Mouse (Mus musculus) embryonic facial prominence, embryonic 15.5 days (tissue): Measurements from ENCODE around the gene Zfp385b. TPM values are rescaled to one million over a fixed set of nuclear protein-coding genes. Genes with fewer than 3 reads are reported as not detected.

ENCODE experiments used
- ATAC-seq: fragments of 200-750 bp; cut with Nextera tagmentation; 2 replicates; pipeline ENCODE4 v1.8.0; 2017; ENCODE audit warnings: low read depth, moderate TSS enrichment; ENCODE audit not compliant: insufficient number of reproducible peaks, low FRiP score, low TSS enrichment
- H3K27ac ChIP-seq: fragments of 300-500 bp; sonication (generic); replicated peaks from 2 replicates; pipeline ENCODE4 v1.5.1; 2015; ENCODE audit warnings: mild to moderate bottlenecking, inconsistent platforms
- H3K27me3 ChIP-seq: fragments of 300-500 bp; sonication (generic); 2 replicates; pipeline ENCODE4 v1.6.1; 2015; ENCODE audit warnings: inconsistent platforms
- H3K36me3 ChIP-seq: fragments of 300-500 bp; sonication (generic); 2 replicates; pipeline ENCODE4 v1.6.1; 2015; ENCODE audit warnings: mild to moderate bottlenecking, inconsistent platforms
- H3K4me1 ChIP-seq: fragments of 300-500 bp; sonication (generic); 2 replicates; pipeline ENCODE4 v1.6.1; 2015; ENCODE audit warnings: inconsistent platforms
- H3K4me2 ChIP-seq: fragments of 300-500 bp; sonication (generic); replicated peaks from 2 replicates; pipeline ENCODE4 v1.6.1; 2015; ENCODE audit warnings: mild to moderate bottlenecking, inconsistent platforms
- H3K4me3 ChIP-seq: fragments of 300-500 bp; sonication (generic); replicated peaks from 2 replicates; pipeline ENCODE4 v1.5.1; 2015; ENCODE audit warnings: mild to moderate bottlenecking, inconsistent platforms
- H3K9ac ChIP-seq: fragments of 300-500 bp; sonication (generic); 2 replicates; pipeline ENCODE4 v1.6.1; 2015; ENCODE audit warnings: inconsistent platforms
- H3K9me3 ChIP-seq: fragments of 300-500 bp; sonication (generic); replicated peaks from 2 replicates; pipeline ENCODE4 v1.6.1; 2016; ENCODE audit warnings: inconsistent platforms
- WGBS: fragments of 180-500 bp; shearing (Covaris S2); methylation state at CpG from one replicate; pipeline ENCODE4 v1.1.7; 2015; 5-methylcytosine and 5-hydroxymethylcytosine counted together
- polyA plus RNA-seq: library from polyadenylated mRNA; unstranded; fragments of >200 nt; fragmentation: Nextera tagmentation; extraction: Ambion mirVana; gene quantifications from 2 replicates; pipeline ENCODE4 v1.2.1, GENCODE M21; 2015

Gene Zfp385b
- polyA plus RNA-seq, 1 experiment from 2014 or later = 11.0 TPM

- Histone ChIP-seq H3K4me2 (peak overlapping the region; percentile 52), H3K9me3 (no peaks in the 10 kb centered on the region), H3K27ac (0 out of 2 replicates have a peak overlapping the region, but pooled peaks have one; percentile 1), H3K9ac (no peak overlapping the region), H3K27me3 (no peaks in the 10 kb centered on the region), H3K4me3 (peak overlapping the region; percentile 33), H3K36me3 (no peaks in the 10 kb centered on the region), H3K4me1 (no peaks in the 10 kb centered on the region)
- ATAC-seq = no peak
- WGBS = 27% methylated on average over 19 of the region's 19 CpGs
Measured at GRCm38 (mm10) chr2:77703080-77703479, 116.4 kb downstream of the Zfp385b start.

- WGBS = 66% methylated on average over 8 of the region's 8 CpGs
- Histone ChIP-seq H3K4me1 (no peaks in the 10 kb centered on the region; the same call in 1 of the 2 replicates), H3K9ac (no peak overlapping the region), H3K4me2 (no peak overlapping the region), H3K27ac (no peak overlapping the region), H3K27me3 (no peaks in the 10 kb centered on the region), H3K9me3 (no peaks in the 10 kb centered on the region), H3K4me3 (no peak overlapping the region), H3K36me3 (no peaks in the 10 kb centered on the region)
- no peak for ATAC-seq
Measured at GRCm38 (mm10) chr2:77691174-77691573, 128.3 kb downstream of the Zfp385b start.

GRCm38 (mm10) chr2:77690316-77690715 is 129.1 kb downstream of the Zfp385b start:
- no peaks in the 10 kb centered on the region; the same call in 1 of the 2 replicates for H3K4me1 ChIP-seq
- H3K27me3 ChIP-seq = no peaks in the 10 kb centered on the region
- H3K9ac ChIP-seq = no peak overlapping the region
- ATAC-seq = no peak
- H3K4me2 ChIP-seq = no peak overlapping the region
- WGBS = 77% methylated on average over 8 of the region's 8 CpGs
- no peak overlapping the region for H3K27ac ChIP-seq
- no peaks in the 10 kb centered on the region for H3K9me3 ChIP-seq
- H3K36me3 ChIP-seq = no peaks in the 10 kb centered on the region
- no peak overlapping the region for H3K4me3 ChIP-seq

GRCm38 (mm10) chr2:77688651-77689050 is 130.8 kb downstream of the Zfp385b start:
- Histone ChIP-seq H3K4me2 (no peak overlapping the region), H3K9me3 (no peaks in the 10 kb centered on the region), H3K27ac (no peak overlapping the region), H3K27me3 (no peaks in the 10 kb centered on the region), H3K4me1 (no peaks in the 10 kb centered on the region; the same call in 1 of the 2 replicates), H3K4me3 (no peak overlapping the region), H3K9ac (no peak overlapping the region), H3K36me3 (no peaks in the 10 kb centered on the region)
- ATAC-seq = no peak
- WGBS = 90% methylated on average over 4 of the region's 4 CpGs

- no peak overlapping the region for H3K4me3 ChIP-seq
- ATAC-seq = no peak
- 82% methylated on average over 3 of the region's 3 CpGs for WGBS
- H3K27me3 ChIP-seq = no peaks in the 10 kb centered on the region
- no peaks in the 10 kb centered on the region for H3K9me3 ChIP-seq
- no peak overlapping the region for H3K27ac ChIP-seq
- no peak overlapping the region for H3K9ac ChIP-seq
- H3K4me2 ChIP-seq = no peak overlapping the region
- H3K4me1 ChIP-seq = no peaks in the 10 kb centered on the region
- H3K36me3 ChIP-seq = no peaks in the 10 kb centered on the region
Measured at GRCm38 (mm10) chr2:77684088-77684487, 135.4 kb downstream of the Zfp385b start.

- Histone ChIP-seq H3K4me2 (no peak overlapping the region), H3K9ac (no peak overlapping the region), H3K27me3 (no peaks in the 10 kb centered on the region), H3K9me3 (no peaks in the 10 kb centered on the region), H3K4me1 (no peaks in the 10 kb centered on the region), H3K27ac (no peak overlapping the region), H3K36me3 (no peaks in the 10 kb centered on the region), H3K4me3 (no peak overlapping the region)
- 83% methylated on average over 5 of the region's 5 CpGs for WGBS
- ATAC-seq = no peak
Measured at GRCm38 (mm10) chr2:77682205-77682604, 137.2 kb downstream of the Zfp385b start.

GRCm38 (mm10) chr2:77681741-77682140 is 137.7 kb downstream of the Zfp385b start:
- H3K4me3 ChIP-seq = no peak overlapping the region
- WGBS = 73% methylated on average over 5 of the region's 5 CpGs
- H3K9me3 ChIP-seq = no peaks in the 10 kb centered on the region

GRCm38 (mm10) chr2:77673770-77674169 is 145.7 kb downstream of the Zfp385b start:
- no peak for ATAC-seq
- H3K27me3 ChIP-seq = no peaks in the 10 kb centered on the region
- H3K4me1 ChIP-seq = no peaks in the 10 kb centered on the region
- H3K27ac ChIP-seq = no peak overlapping the region
- H3K9me3 ChIP-seq = no peaks in the 10 kb centered on the region
- no peak overlapping the region for H3K9ac ChIP-seq
- H3K36me3 ChIP-seq = no peaks in the 10 kb centered on the region
- no peak overlapping the region for H3K4me2 ChIP-seq
- no peak overlapping the region for H3K4me3 ChIP-seq
- WGBS = 88% methylated on average over 10 of the region's 10 CpGs

More at GRCm38 (mm10) chr2:77681741-77682140, 137.7 kb downstream of the Zfp385b start:
- Histone ChIP-seq H3K4me2 (no peak overlapping the region), H3K27ac (no peak overlapping the region), H3K9ac (no peak overlapping the region), H3K27me3 (no peaks in the 10 kb centered on the region), H3K4me1 (no peaks in the 10 kb centered on the region), H3K36me3 (no peaks in the 10 kb centered on the region)
- ATAC-seq = no peak

- H3K36me3 ChIP-seq = no peaks in the 10 kb centered on the region
- H3K4me1 ChIP-seq = no peaks in the 10 kb centered on the region
- ATAC-seq = no peak
- WGBS = 89% methylated on average over 5 of the region's 5 CpGs
- no peak overlapping the region for H3K9ac ChIP-seq
- H3K27me3 ChIP-seq = no peaks in the 10 kb centered on the region
- H3K4me2 ChIP-seq = no peak overlapping the region
- H3K9me3 ChIP-seq = no peaks in the 10 kb centered on the region
- no peak overlapping the region for H3K27ac ChIP-seq
- H3K4me3 ChIP-seq = no peak overlapping the region
Measured at GRCm38 (mm10) chr2:77672215-77672905, 147.1 kb downstream of the Zfp385b start.

- Histone ChIP-seq H3K9me3 (no peaks in the 10 kb centered on the region), H3K4me3 (no peak overlapping the region), H3K27me3 (no peaks in the 10 kb centered on the region), H3K9ac (no peak overlapping the region), H3K27ac (no peak overlapping the region), H3K4me1 (no peaks in the 10 kb centered on the region), H3K36me3 (no peaks in the 10 kb centered on the region), H3K4me2 (no peak overlapping the region)
- ATAC-seq = no peak
- WGBS = 54% methylated on average over 5 of the region's 5 CpGs
Measured at GRCm38 (mm10) chr2:77662171-77662570, 157.3 kb downstream of the Zfp385b start.

GRCm38 (mm10) chr2:77653686-77654085 is 165.8 kb downstream of the Zfp385b start:
- no peaks in the 10 kb centered on the region for H3K27me3 ChIP-seq
- H3K9ac ChIP-seq = no peak overlapping the region
- 91% methylated on average over 2 of the region's 2 CpGs for WGBS
- no peak overlapping the region for H3K4me3 ChIP-seq
- ATAC-seq = no peak
- no peaks in the 10 kb centered on the region for H3K36me3 ChIP-seq
- no peak overlapping the region for H3K27ac ChIP-seq
- no peaks in the 10 kb centered on the region for H3K4me1 ChIP-seq
- H3K9me3 ChIP-seq = no peaks in the 10 kb centered on the region
- no peak overlapping the region for H3K4me2 ChIP-seq
